ENCODE assay signal across 20 mouse cellular contexts in genomic region chr10:94846501-94847105, GRCm38 (mm10).
A peak's percentile ranks its signal among the peaks of the same experiment; 100 is the strongest.
DNase-seq lines count a peak whose midpoint lies in the region; ATAC-seq and TF ChIP-seq lines count a peak whose summit lies in the region.
"Had no signal": no experiment of that assay in that cellular context is flagged by ENCODE, and none has a peak within 500 bp of the region (broad histone marks: within the 10 kb centered on the region; RNA-seq: fewer than 3 reads in every experiment).

No protein-coding gene starts in this region.

- no peaks in the 10 kb centered on the region for H3K9me3 ChIP-seq in heart, embryonic 11.5 days (replicated peaks; ENCODE audit: control insufficient read depth, low read length)
- H3K9me3 ChIP-seq: forebrain, embryonic 10.5 days; heart, embryonic 15.5 days; midbrain, embryonic 13.5 days; neural tube, embryonic 12.5 days had no signal

- no peaks in the 10 kb centered on the region for H3K4me1 ChIP-seq in heart, embryonic 11.5 days (ENCODE audit: control insufficient read depth, insufficient read depth, low read length)
- H3K4me1 ChIP-seq in spleen, adult 2 months (ENCODE audit: control insufficient read depth, insufficient read depth, insufficient read length) = peaks cover 28% of the 10 kb centered on the region
- H3K4me1 ChIP-seq: forebrain, embryonic 10.5 days; heart, embryonic 15.5 days; midbrain, embryonic 13.5 days had no signal

- no peak for TF ChIP-seq POLR2A in spleen, adult 2 months (IDR thresholded peaks at IDR 0.05; ENCODE audit: low read depth, low read length)

- no peaks in the 10 kb centered on the region for H3K27me3 ChIP-seq in heart, embryonic 11.5 days (ENCODE audit: control insufficient read depth, insufficient read depth, low read length)
- H3K27me3 ChIP-seq in spleen, adult 2 months (ENCODE audit: control insufficient read depth, insufficient read depth, low read length) = no peaks in the 10 kb centered on the region
- H3K27me3 ChIP-seq: heart, embryonic 15.5 days; midbrain, embryonic 13.5 days; neural tube, embryonic 12.5 days had no signal

- H3K9ac ChIP-seq in heart, embryonic 11.5 days (ENCODE audit: low read depth, low read length) = no peak overlapping the region
- H3K9ac ChIP-seq: heart, embryonic 15.5 days; hindbrain, embryonic 14.5 days; midbrain, embryonic 13.5 days; neural tube, embryonic 12.5 days had no signal

- no peak for TF ChIP-seq CTCF in spleen, adult 2 months (IDR thresholded peaks at IDR 0.05; ENCODE audit: extremely low read depth, insufficient read depth, insufficient read length, insufficient replicate concordance)

- H3K4me3 ChIP-seq in heart, embryonic 11.5 days (ENCODE audit: low read depth, low read length) = no peak overlapping the region
- no peak overlapping the region for H3K4me3 ChIP-seq in spleen, adult 2 months (ENCODE audit: extremely low read depth, insufficient read depth, insufficient read length)
- H3K4me3 ChIP-seq: forebrain, embryonic 10.5 days; heart, embryonic 15.5 days; midbrain, embryonic 13.5 days; neural tube, embryonic 12.5 days had no signal

- DNase-seq in heart, adult 11 months = peak; percentile 86
- peak in 1 of 2 experiments; percentile 52 for DNase-seq in spleen, adult 2 months (ENCODE audit: low read depth in 1 of 2, low spot score in 2 of 2)
- no peak for DNase-seq in spleen, adult 12 weeks (ENCODE audit: low spot score)
- DNase-seq in spleen, postnatal 4 days (ENCODE audit: low spot score in 2 of 2) = peak; percentile 33 to 66
- DNase-seq in retina, embryonic 14.5 days (ENCODE audit: low spot score) = no peak
- no peak for DNase-seq in left cerebral cortex, postnatal 10 days (ENCODE audit: extremely low spot score in 1 of 2, low spot score in 2 of 2)
- DNase-seq: adrenal gland, adult 2 months; cerebellum, adult 11-12 months; gastrocnemius, postnatal 25 days; heart, postnatal 36 days; kidney, adult 9 months; kidney, postnatal 14 days had no signal

- no peak overlapping the region for H3K4me2 ChIP-seq in heart, embryonic 11.5 days
- H3K4me2 ChIP-seq: heart, embryonic 15.5 days; hindbrain, embryonic 14.5 days; midbrain, embryonic 13.5 days; neural tube, embryonic 12.5 days had no signal

- H3K27ac ChIP-seq in heart, embryonic 11.5 days (ENCODE audit: low read depth, low read length) = no peak overlapping the region
- H3K27ac ChIP-seq in spleen, adult 2 months (ENCODE audit: insufficient read depth, low read length) = peak overlapping the region; percentile 3; the same call in 1 of the 2 replicates
- H3K27ac ChIP-seq: forebrain, embryonic 10.5 days; heart, embryonic 15.5 days; hindbrain, embryonic 14.5 days; midbrain, embryonic 13.5 days; neural tube, embryonic 12.5 days; stomach, postnatal 0 days had no signal

- H3K36me3 ChIP-seq in heart, embryonic 11.5 days (ENCODE audit: control insufficient read depth, insufficient read depth, low read length) = no peaks in the 10 kb centered on the region
- peaks cover 2% of the 10 kb centered on the region; the same call in 1 of the 2 replicates for H3K36me3 ChIP-seq in spleen, adult 2 months (ENCODE audit: control insufficient read depth, insufficient read depth, low read length)
- H3K36me3 ChIP-seq: heart, embryonic 15.5 days had no signal

- ATAC-seq in heart, embryonic 11.5 days (replicated peaks; ENCODE audit: insufficient number of reproducible peaks, low FRiP score, low TSS enrichment) = no peak
- ATAC-seq in hematopoietic stem cell, adult 5-6 weeks (replicated peaks in 1 of 2; ENCODE audit: insufficient read depth in 1 of 2, low FRiP score in 2 of 2, low TSS enrichment in 1 of 2, low read depth in 1 of 2, poor library complexity in 2 of 2, severe bottlenecking in 2 of 2) = peak; percentile 39 to 73
- ATAC-seq: midbrain, embryonic 13.5 days had no signal

- 80% methylated on average over 8 of the region's 8 CpGs for WGBS in heart, embryonic 11.5 days (ENCODE audit: insufficient replicate concordance)
- WGBS in spleen, adult 2 months = 57% methylated on average over 8 of the region's 8 CpGs

- intact Hi-C loops in left cerebral cortex, postnatal 10 days (cut with DNase I) = no loop called here

Comparison
In these comparisons a context has a peak if more than half of its experiments do, and no peak if none do; other contexts are left out.
1. DNase-seq: peak in heart, adult 11 months (single experiment) and spleen, postnatal 4 days (2 of 2); none in spleen, adult 12 weeks (single experiment), retina, embryonic 14.5 days (single experiment) and left cerebral cortex, postnatal 10 days (0 of 2).